Mouse (Mus musculus): ENCODE results near the gene Med31. TPM values are rescaled to one million over a fixed set of nuclear protein-coding genes. Genes with fewer than 3 reads are reported as not detected.

Med31 gene
- total RNA-seq (2021), result 10 to 100 TPM; 12.6 to 15.8 TPM

- DNase-seq, result peak; percentile 61 to 70
These were observed at the start of gene Med31 for GRCm38 (mm10) chr11:72215410-72215797. Gene Med31 (minus strand): TSS chr11:72215592.

GRCm38 (mm10) chr11:72256441-72256840, 41.0 kb upstream of the Med31 start:
- no peak for DNase-seq

- DNase-seq, result no peak
These were observed 40.2 kb upstream of the Med31 start for GRCm38 (mm10) chr11:72255629-72256028.

- DNase-seq, result no peak
These were observed 29.9 kb upstream of the Med31 start for GRCm38 (mm10) chr11:72245196-72245753.

- no peak for DNase-seq
These were observed 24.9 kb upstream of the Med31 start for GRCm38 (mm10) chr11:72240062-72240860.

- DNase-seq, result peak; percentile 57 to 63
These were observed 18.6 kb upstream of the Med31 start for GRCm38 (mm10) chr11:72234013-72234412.

- DNase-seq, result no peak
These were observed 17.6 kb upstream of the Med31 start for GRCm38 (mm10) chr11:72232991-72233390.

- no peak for DNase-seq
These were observed 16.7 kb upstream of the Med31 start for GRCm38 (mm10) chr11:72232068-72232467.

GRCm38 (mm10) chr11:72228513-72228912, 13.1 kb upstream of the Med31 start:
- DNase-seq, result no peak

- no peak for DNase-seq
These were observed 11.5 kb upstream of the Med31 start for GRCm38 (mm10) chr11:72226901-72227300.

- no peak for DNase-seq
These were observed 10.8 kb upstream of the Med31 start for GRCm38 (mm10) chr11:72226020-72226791.

- DNase-seq, result peak; percentile 72 to 75
These were observed 9.5 kb upstream of the Med31 start for GRCm38 (mm10) chr11:72224865-72225264.

GRCm38 (mm10) chr11:72223414-72223813, 8.0 kb upstream of the Med31 start:
- no peak for DNase-seq

- DNase-seq, result peak in 1 of 2 experiments; percentile 57
These were observed 5.9 kb upstream of the Med31 start for GRCm38 (mm10) chr11:72221278-72221677.

GRCm38 (mm10) chr11:72217116-72217515, 1.7 kb upstream of the Med31 start:
- no peak for DNase-seq

GRCm38 (mm10) chr11:72214591-72215409, 592 bp downstream of the Med31 start:
- DNase-seq, result peak; percentile 94

GRCm38 (mm10) chr11:72207834-72208377, 7.5 kb downstream of the Med31 start:
- DNase-seq, result no peak

- peak; percentile 88 to 89 for DNase-seq
These were observed 8.1 kb downstream of the Med31 start, which contains the start of the genes 4933427D14Rik and Txndc17 for GRCm38 (mm10) chr11:72207204-72207833. Gene 4933427D14Rik (minus strand): TSS chr11:72207459. Gene Txndc17 (plus strand): TSS chr11:72207547.

- DNase-seq, result peak; percentile 24 to 44
These were observed 8.8 kb downstream of the Med31 start, which contains the start of gene Gm43951 for GRCm38 (mm10) chr11:72206341-72207203. Gene Gm43951 (minus strand): TSS chr11:72206840.

GRCm38 (mm10) chr11:72205256-72205655, 10.1 kb downstream of the Med31 start:
- DNase-seq, result no peak
